Mouse (Mus musculus) megakaryocyte, embryonic 14.5 days (primary cell): Measurements from ENCODE around the gene Cryaa.

ENCODE experiments used
- FLI1 ChIP-seq: IDR thresholded peaks from 2 replicates; pipeline ENCODE4 v1.6.1; 2012; ENCODE audit warnings: low read length, inconsistent platforms, mixed read lengths
- GATA1 ChIP-seq: IDR thresholded peaks from 3 replicates; pipeline ENCODE4 v1.6.1; 2012; ENCODE audit warnings: mixed read lengths, low read length, inconsistent platforms, borderline replicate concordance

GRCm38 (mm10) chr17:31658136-31658467 is 19.5 kb upstream of the Cryaa start:
- no peak for TF ChIP-seq GATA1
- TF ChIP-seq FLI1 = no peak
